Mouse (Mus musculus): ENCODE measurements around the gene Ccdc171.

- no peak for TF ChIP-seq CTCF (IDR thresholded peaks at IDR 0.05; ENCODE audit: borderline replicate concordance, extremely low read depth, insufficient read depth, insufficient read length)
- no peak for TF ChIP-seq POLR2A (IDR thresholded peaks at IDR 0.05; ENCODE audit: borderline replicate concordance, extremely low read depth, insufficient read depth, insufficient read length, poor library complexity, severe bottlenecking)
Measured at GRCm38 (mm10) chr4:83830891-83831880, 305.8 kb downstream of the Ccdc171 start.

Data from brain, embryonic 14.5 days (tissue).